Mouse (Mus musculus): Measurements from ENCODE around the gene Hoxd4. TPM values are rescaled to one million over a fixed set of nuclear protein-coding genes. Genes with fewer than 3 reads are reported as not detected.

Hoxd4 gene
- polyA plus RNA-seq, 1 experiment from 2014 or later: not detected

- no peaks in the 10 kb centered on the region for H3K36me3 ChIP-seq (ENCODE audit: control insufficient read depth, insufficient read depth, low read length)
- no peak for ATAC-seq
- H3K4me2 ChIP-seq (ENCODE audit: low read length): peak within 1 kb of the TSS; percentile 43
- no peak within 1 kb of the TSS for H3K27ac ChIP-seq (ENCODE audit: low read length)
- H3K27me3 ChIP-seq (ENCODE audit: control insufficient read depth, insufficient read depth, low read depth, low read length): peaks cover 73% of the 10 kb centered on the region
- H3K9me3 ChIP-seq (replicated peaks; ENCODE audit: control insufficient read depth, low read length, poor library complexity, severe bottlenecking): no peaks in the 10 kb centered on the region
- H3K4me3 ChIP-seq (ENCODE audit: low read depth, low read length): peak within 1 kb of the TSS; percentile 13
- no peak within 1 kb of the TSS for H3K9ac ChIP-seq (ENCODE audit: low read depth, low read length)
- WGBS: 1% methylated on average over 43 of the region's 43 CpGs
- H3K4me1 ChIP-seq (ENCODE audit: control insufficient read depth, insufficient read depth, low read length): peaks cover 4% of the 10 kb centered on the region
These were observed 14.1 kb upstream of the Hoxd4 start, which contains the start of gene Hoxd9 for GRCm38 (mm10) chr2:74697567-74698121. Gene Hoxd9, plus strand, starts transcription at chr2:74697727.

- peak overlapping the region; percentile 13 for H3K4me3 ChIP-seq (ENCODE audit: low read depth, low read length)
- peaks cover 68% of the 10 kb centered on the region for H3K27me3 ChIP-seq (ENCODE audit: control insufficient read depth, insufficient read depth, low read depth, low read length)
- WGBS: under 1% methylated on average over 82 of the region's 86 CpGs
- H3K4me2 ChIP-seq (ENCODE audit: low read length): peak overlapping the region; percentile 43
- no peaks in the 10 kb centered on the region for H3K36me3 ChIP-seq (ENCODE audit: control insufficient read depth, insufficient read depth, low read length)
- no peak for ATAC-seq
- no peaks in the 10 kb centered on the region for H3K9me3 ChIP-seq (replicated peaks; ENCODE audit: control insufficient read depth, low read length, poor library complexity, severe bottlenecking)
- H3K4me1 ChIP-seq (ENCODE audit: control insufficient read depth, insufficient read depth, low read length): peaks cover 4% of the 10 kb centered on the region
- no peak overlapping the region for H3K27ac ChIP-seq (ENCODE audit: low read length)
- no peak overlapping the region for H3K9ac ChIP-seq (ENCODE audit: low read depth, low read length)
These were observed 13.3 kb upstream of the Hoxd4 start for GRCm38 (mm10) chr2:74698201-74699052.

DNA sequence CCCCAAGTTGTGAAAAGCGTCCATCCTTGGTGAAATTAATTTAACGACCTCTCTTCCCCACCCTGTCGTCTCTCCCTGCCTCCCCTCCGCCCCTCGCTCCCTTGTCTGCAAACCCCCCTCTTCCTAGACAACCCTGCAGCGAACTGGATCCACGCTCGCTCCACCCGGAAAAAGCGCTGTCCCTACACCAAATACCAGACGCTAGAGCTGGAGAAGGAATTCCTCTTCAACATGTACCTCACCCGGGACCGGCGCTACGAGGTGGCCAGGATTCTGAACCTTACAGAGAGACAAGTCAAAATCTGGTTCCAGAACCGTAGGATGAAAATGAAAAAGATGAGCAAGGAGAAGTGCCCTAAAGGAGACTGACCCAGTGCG, 12.7 kb upstream of the Hoxd4 start:
- Histone ChIP-seq H3K9ac (ENCODE audit: low read depth, low read length) (no peak overlapping the region), H3K9me3 (replicated peaks; ENCODE audit: control insufficient read depth, low read length, poor library complexity, severe bottlenecking) (no peaks in the 10 kb centered on the region), H3K4me3 (ENCODE audit: low read depth, low read length) (no peak overlapping the region), H3K27ac (ENCODE audit: low read length) (no peak overlapping the region), H3K27me3 (ENCODE audit: control insufficient read depth, insufficient read depth, low read depth, low read length) (peaks cover 67% of the 10 kb centered on the region), H3K36me3 (ENCODE audit: control insufficient read depth, insufficient read depth, low read length) (no peaks in the 10 kb centered on the region), H3K4me1 (ENCODE audit: control insufficient read depth, insufficient read depth, low read length) (peaks cover 4% of the 10 kb centered on the region), H3K4me2 (ENCODE audit: low read length) (no peak overlapping the region)
- no peak for ATAC-seq
- WGBS: 1% methylated on average over 17 of the region's 17 CpGs

DNA sequence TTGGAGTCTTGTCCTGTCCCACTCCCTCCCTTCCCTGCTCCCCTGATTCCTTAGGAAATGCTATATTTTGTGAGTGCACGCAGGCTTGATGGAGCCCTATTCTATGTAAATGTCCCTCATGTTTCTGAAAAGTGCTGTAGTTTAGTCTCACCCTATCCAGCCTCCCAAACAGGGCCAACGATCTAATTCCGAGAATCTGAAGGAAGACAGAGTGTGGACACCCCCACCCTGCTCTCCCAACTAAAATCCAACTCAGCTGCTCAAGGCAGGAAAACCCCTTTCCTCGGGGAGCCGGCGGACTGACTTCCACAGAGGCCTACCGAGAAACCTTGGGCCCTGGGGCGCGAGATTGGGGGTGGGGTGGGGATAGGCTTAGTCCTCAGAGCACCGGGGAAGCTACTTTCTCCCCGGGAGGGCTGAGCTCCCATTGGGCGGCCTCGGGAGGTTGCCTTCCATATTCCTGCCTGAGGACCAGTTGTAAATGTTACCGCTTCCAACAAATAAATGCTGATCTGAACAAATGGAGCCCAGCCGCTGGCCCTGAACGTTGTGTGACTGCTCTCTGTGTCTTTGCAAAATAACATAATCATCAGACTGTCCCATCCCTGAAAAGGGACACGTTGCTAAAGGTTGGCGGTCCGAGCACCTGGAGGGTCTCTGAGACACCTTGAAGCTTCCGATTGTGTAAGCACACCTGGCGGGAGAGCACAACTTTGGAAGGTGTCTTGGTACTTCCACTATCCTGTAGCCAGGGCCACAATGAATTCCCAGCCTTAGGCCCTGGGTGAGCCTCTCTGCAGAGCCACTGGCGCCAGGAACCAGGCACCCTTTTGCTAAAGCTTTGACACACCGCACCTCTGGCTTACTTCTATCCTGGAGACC, 11.8 kb upstream of the Hoxd4 start:
- peaks cover 65% of the 10 kb centered on the region for H3K27me3 ChIP-seq (ENCODE audit: control insufficient read depth, insufficient read depth, low read depth, low read length)
- 2% methylated on average over 23 of the region's 23 CpGs for WGBS
- peaks cover 4% of the 10 kb centered on the region for H3K4me1 ChIP-seq (ENCODE audit: control insufficient read depth, insufficient read depth, low read length)

DNA sequence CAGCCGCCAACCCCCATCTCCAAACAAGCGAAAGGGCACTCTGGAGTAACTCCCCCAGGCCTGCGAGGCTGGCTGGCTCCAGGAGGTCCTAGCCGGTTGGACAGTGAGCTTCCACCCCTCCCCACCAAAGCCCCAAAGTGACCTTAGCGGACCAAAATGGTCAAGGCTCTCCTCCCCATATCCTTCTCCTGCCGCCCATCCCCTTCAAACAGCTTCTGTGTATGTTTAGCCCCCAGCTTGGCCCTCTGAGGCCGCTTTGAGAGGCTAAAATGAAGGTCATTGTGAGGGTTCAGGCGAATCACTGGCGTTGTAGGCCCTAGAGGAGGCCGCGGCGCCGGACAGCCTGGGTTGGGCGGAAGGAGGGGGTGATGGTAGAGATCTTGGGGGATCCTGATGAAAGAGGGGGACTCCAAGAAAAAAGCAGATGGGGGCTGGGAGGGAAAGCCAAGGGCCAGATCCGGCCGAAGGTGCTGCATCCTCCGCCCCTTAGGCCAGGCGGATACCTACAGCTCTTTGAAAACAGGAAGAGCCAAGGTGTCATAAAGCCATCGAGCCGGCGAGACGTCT, 11.1 kb upstream of the Hoxd4 start:
- ATAC-seq: no peak
- peaks cover 10% of the 10 kb centered on the region for H3K4me1 ChIP-seq (ENCODE audit: control insufficient read depth, insufficient read depth, low read length)
- peaks cover 58% of the 10 kb centered on the region for H3K27me3 ChIP-seq (ENCODE audit: control insufficient read depth, insufficient read depth, low read depth, low read length)
- no peak overlapping the region for H3K9ac ChIP-seq (ENCODE audit: low read depth, low read length)
- no peak overlapping the region for H3K4me3 ChIP-seq (ENCODE audit: low read depth, low read length)
- H3K9me3 ChIP-seq (replicated peaks; ENCODE audit: control insufficient read depth, low read length, poor library complexity, severe bottlenecking): no peaks in the 10 kb centered on the region
- 2% methylated on average over 22 of the region's 22 CpGs for WGBS
- no peaks in the 10 kb centered on the region for H3K36me3 ChIP-seq (ENCODE audit: control insufficient read depth, insufficient read depth, low read length)
- no peak overlapping the region for H3K4me2 ChIP-seq (ENCODE audit: low read length)
- H3K27ac ChIP-seq (ENCODE audit: low read length): no peak overlapping the region

More for the DNA sequence above, 11.8 kb upstream of the Hoxd4 start:
- no peak overlapping the region for H3K4me2 ChIP-seq (ENCODE audit: low read length)
- H3K4me3 ChIP-seq (ENCODE audit: low read depth, low read length): no peak overlapping the region
- no peaks in the 10 kb centered on the region for H3K36me3 ChIP-seq (ENCODE audit: control insufficient read depth, insufficient read depth, low read length)
- H3K9me3 ChIP-seq (replicated peaks; ENCODE audit: control insufficient read depth, low read length, poor library complexity, severe bottlenecking): no peaks in the 10 kb centered on the region
- ATAC-seq: no peak
- H3K9ac ChIP-seq (ENCODE audit: low read depth, low read length): no peak overlapping the region
- no peak overlapping the region for H3K27ac ChIP-seq (ENCODE audit: low read length)

DNA sequence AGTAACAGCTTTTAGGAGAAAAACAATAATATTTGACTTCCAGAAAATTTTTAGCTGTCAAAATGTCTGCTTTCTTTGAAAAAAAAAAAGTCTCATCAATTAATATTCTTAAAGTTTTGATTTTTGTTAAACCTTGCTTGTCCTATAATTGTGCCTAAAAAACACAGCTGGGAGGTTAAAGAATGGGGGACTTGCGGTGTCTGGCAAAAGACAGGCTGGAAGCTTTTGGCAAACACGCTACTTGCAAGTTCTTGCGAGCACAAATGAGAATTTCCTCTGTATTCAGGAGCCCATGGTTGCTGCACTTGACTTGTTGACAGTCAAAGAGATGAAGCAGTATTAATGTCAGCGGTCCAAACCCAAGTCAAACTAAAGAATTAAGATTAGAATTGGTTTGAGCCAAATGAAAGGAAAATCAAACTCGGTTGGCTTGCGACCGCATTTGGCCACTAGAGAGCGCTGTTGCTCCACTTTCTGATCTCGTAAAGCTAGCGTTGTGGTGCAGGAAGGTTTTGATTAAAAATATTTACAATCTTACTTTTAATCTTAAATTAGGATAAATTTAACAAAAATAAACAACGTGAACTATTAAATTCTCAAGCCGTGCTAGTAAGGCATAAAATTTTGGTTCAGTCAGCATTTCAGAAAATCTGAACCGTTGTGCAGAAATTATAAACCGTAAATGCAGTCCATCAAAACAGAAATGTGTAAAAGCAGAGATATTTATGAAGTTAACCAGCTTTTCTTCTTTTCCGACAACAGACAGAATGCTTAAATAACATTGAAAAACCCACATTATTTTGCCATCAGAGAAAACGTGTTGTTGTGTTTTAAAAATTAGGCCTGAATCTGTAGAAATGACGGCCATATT, 9.5 kb upstream of the Hoxd4 start:
- H3K27me3 ChIP-seq (ENCODE audit: control insufficient read depth, insufficient read depth, low read depth, low read length): peaks cover 49% of the 10 kb centered on the region
- WGBS: 12% methylated on average over 17 of the region's 17 CpGs
- no peak overlapping the region for H3K9ac ChIP-seq (ENCODE audit: low read depth, low read length)
- H3K27ac ChIP-seq (ENCODE audit: low read length): no peak overlapping the region
- H3K4me2 ChIP-seq (ENCODE audit: low read length): no peak overlapping the region
- H3K4me1 ChIP-seq (ENCODE audit: control insufficient read depth, insufficient read depth, low read length): peaks cover 11% of the 10 kb centered on the region
- no peaks in the 10 kb centered on the region for H3K9me3 ChIP-seq (replicated peaks; ENCODE audit: control insufficient read depth, low read length, poor library complexity, severe bottlenecking)
- no peak for ATAC-seq
- H3K36me3 ChIP-seq (ENCODE audit: control insufficient read depth, insufficient read depth, low read length): no peaks in the 10 kb centered on the region
- no peak overlapping the region for H3K4me3 ChIP-seq (ENCODE audit: low read depth, low read length)

GRCm38 (mm10) chr2:74702820-74703219, 8.9 kb upstream of the Hoxd4 start:
- 10% methylated on average over 6 of the region's 6 CpGs for WGBS

DNA sequence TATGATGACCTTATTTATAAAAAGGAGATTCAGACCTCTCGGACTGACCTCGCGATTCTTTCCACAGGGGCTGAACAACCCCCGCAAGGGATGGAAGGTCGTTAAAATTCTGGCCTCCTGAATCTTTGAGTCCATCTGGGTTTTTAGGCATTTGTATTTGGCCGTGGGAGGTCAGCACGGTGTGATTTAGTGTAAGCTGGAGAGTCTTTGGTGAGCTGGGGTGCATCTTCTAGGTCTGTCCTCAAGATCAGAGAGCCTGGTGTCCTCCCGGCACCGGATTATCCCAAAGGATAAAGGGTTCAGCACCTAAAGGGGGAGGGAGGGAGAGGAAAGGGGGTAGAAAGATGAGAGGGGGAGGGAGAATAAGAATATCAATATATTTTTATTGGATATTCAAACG, 8.4 kb upstream of the Hoxd4 start:
- H3K27ac ChIP-seq (ENCODE audit: low read length): no peak overlapping the region
- H3K4me3 ChIP-seq (ENCODE audit: low read depth, low read length): no peak overlapping the region
- no peak overlapping the region for H3K9ac ChIP-seq (ENCODE audit: low read depth, low read length)
- peaks cover 58% of the 10 kb centered on the region for H3K27me3 ChIP-seq (ENCODE audit: control insufficient read depth, insufficient read depth, low read depth, low read length)
- peaks cover 7% of the 10 kb centered on the region for H3K4me1 ChIP-seq (ENCODE audit: control insufficient read depth, insufficient read depth, low read length)
- H3K9me3 ChIP-seq (replicated peaks; ENCODE audit: control insufficient read depth, low read length, poor library complexity, severe bottlenecking): no peaks in the 10 kb centered on the region
- no peak for ATAC-seq
- H3K4me2 ChIP-seq (ENCODE audit: low read length): no peak overlapping the region
- 4% methylated on average over 10 of the region's 10 CpGs for WGBS
- H3K36me3 ChIP-seq (ENCODE audit: control insufficient read depth, insufficient read depth, low read length): no peaks in the 10 kb centered on the region

More at GRCm38 (mm10) chr2:74702820-74703219, 8.9 kb upstream of the Hoxd4 start:
- Histone ChIP-seq H3K4me3 (ENCODE audit: low read depth, low read length) (no peak overlapping the region), H3K4me1 (ENCODE audit: control insufficient read depth, insufficient read depth, low read length) (peaks cover 10% of the 10 kb centered on the region), H3K9me3 (replicated peaks; ENCODE audit: control insufficient read depth, low read length, poor library complexity, severe bottlenecking) (no peaks in the 10 kb centered on the region), H3K27ac (ENCODE audit: low read length) (no peak overlapping the region), H3K9ac (ENCODE audit: low read depth, low read length) (no peak overlapping the region), H3K4me2 (ENCODE audit: low read length) (no peak overlapping the region), H3K36me3 (ENCODE audit: control insufficient read depth, insufficient read depth, low read length) (no peaks in the 10 kb centered on the region), H3K27me3 (ENCODE audit: control insufficient read depth, insufficient read depth, low read depth, low read length) (peaks cover 53% of the 10 kb centered on the region)
- no peak for ATAC-seq

Data from midbrain, embryonic 16.5 days (tissue).